ENCODE assay signal across 8 mouse cellular contexts in genomic region chr6:39810612-39811116, GRCm38 (mm10). TPM values are rescaled to one million over a fixed set of nuclear protein-coding genes. Genes with fewer than 3 reads are reported as not detected.
A peak's percentile ranks its signal among the peaks of the same experiment; 100 is the strongest.
DNase-seq lines count a peak whose midpoint lies in the region; ATAC-seq lines count a peak whose summit lies in the region.

TSS of gene Mrps33 (minus strand) at chr6:39810988.

- peak; percentile 99 for ATAC-seq in common myeloid progenitor, adult 5-6 weeks (replicated peaks; ENCODE audit: low read depth, poor library complexity, severe bottlenecking)

- H3K4me3 ChIP-seq in megakaryocyte, embryonic 14.5 days (replicated peaks): peak within 1 kb of the TSS; percentile 95

- H3K4me1 ChIP-seq in megakaryocyte, embryonic 14.5 days: peaks cover 19% of the 10 kb centered on the region

- peaks cover 4% of the 10 kb centered on the region; the same call in 1 of the 2 replicates for H3K9me3 ChIP-seq in megakaryocyte, embryonic 14.5 days

- no peaks in the 10 kb centered on the region for H3K27me3 ChIP-seq in megakaryocyte, embryonic 14.5 days (replicated peaks)

- DNase-seq in ZHBTc4 (ENCODE audit: low read depth, low spot score): peak; percentile 99
- DNase-seq in gastrocnemius, adult 8-10 months (ENCODE audit: low spot score in 2 of 2): peak; percentile 97
- peak; percentile 64 for DNase-seq in hindlimb bud, embryonic 11.5 days (ENCODE audit: extremely low spot score, low read depth, low spot score)
- peak; percentile 91 to 97 for DNase-seq in left cerebral cortex, adult 8-10 months (ENCODE audit: low spot score in 2 of 2)
- DNase-seq in right cerebral cortex, postnatal 10 days (ENCODE audit: low spot score in 2 of 2): peak; percentile 97 to 98
- DNase-seq in urinary bladder, postnatal 25 days (ENCODE audit: low spot score): peak; percentile 98

- H3K36me3 ChIP-seq in megakaryocyte, embryonic 14.5 days (replicated peaks; ENCODE audit: low read length): peaks cover 3% of the 10 kb centered on the region

RNA-seq across cellular contexts. Expression of gene Mrps33, which starts in this region (rescaled TPM):
- total RNA-seq in common myeloid progenitor, adult 5-6 weeks (2017): 24.4 and 62.5 TPM in 2 replicates
- 10 to 100 TPM; 53.7 to 60.8 (median 56.4) TPM for total RNA-seq in gastrocnemius, adult 8-10 months (2022)
- total RNA-seq in left cerebral cortex, adult 8-10 months (2022): 100 to 1,000 TPM in 1 of 4 experiments, 10 to 100 TPM in 3; 86.0 to 103 (median 92.5) TPM
- 14.8 TPM in 1 of 2 replicates, not detected in the other for polyA plus RNA-seq in megakaryocyte, embryonic 14.5 days (2012; ENCODE audit: insufficient read depth, low replicate concordance)

Comparison
In these comparisons a context has a peak if more than half of its experiments do, and no peak if none do; other contexts are left out.
1. Peak in every context shown above with its lines: DNase-seq, ATAC-seq and H3K4me3 ChIP-seq.